Mouse (Mus musculus) embryonic facial prominence, embryonic 14.5 days (tissue): Measurements from ENCODE around the gene 2310057J18Rik. TPM values are rescaled to one million over a fixed set of nuclear protein-coding genes. Genes with fewer than 3 reads are reported as not detected.
"Not testable (repeated sequence)": the region's sequence is repeated elsewhere in the genome, so short reads cannot be mapped to it uniquely, and the experiment has no call there.

Source experiments
- ATAC-seq: fragments of 200-750 bp; cut with Nextera tagmentation; 2 replicates; pipeline ENCODE4 v1.8.0; 2017; ENCODE audit warnings: low read depth, moderate number of reproducible peaks, moderate TSS enrichment
- DNase-seq: peaks from one replicate; pipeline ENCODE4 v3.0.0-alpha.2; 2015; ENCODE audit warnings: low spot score
- H3K27ac ChIP-seq: fragments of 300-500 bp; sonication (generic); replicated peaks from 2 replicates; pipeline ENCODE4 v1.5.1; 2014; ENCODE audit warnings: low read depth, mild to moderate bottlenecking, low read length, moderate library complexity
- H3K27me3 ChIP-seq: fragments of 300-500 bp; sonication (generic); replicated peaks from 2 replicates; pipeline ENCODE4 v1.6.1; 2014; ENCODE audit warnings: low read length; ENCODE audit not compliant: control insufficient read depth, insufficient read depth
- H3K36me3 ChIP-seq: fragments of 300-500 bp; sonication (generic); 2 replicates; pipeline ENCODE4 v1.6.1; 2014; ENCODE audit warnings: low read length, mixed read lengths; ENCODE audit not compliant: control insufficient read depth, insufficient read depth
- H3K4me1 ChIP-seq: fragments of 300-500 bp; sonication (generic); 2 replicates; pipeline ENCODE4 v1.6.1; 2014; ENCODE audit warnings: antibody characterized with exemption, low read length; ENCODE audit not compliant: control insufficient read depth, insufficient read depth
- H3K4me2 ChIP-seq: fragments of 300-500 bp; sonication (generic); 2 replicates; pipeline ENCODE4 v1.6.1; 2014; ENCODE audit warnings: low read depth, mild to moderate bottlenecking, low read length, moderate library complexity, mixed read lengths
- H3K4me3 ChIP-seq: fragments of 300-500 bp; sonication (generic); 2 replicates; pipeline ENCODE4 v1.5.1; 2014; ENCODE audit warnings: low read depth, mild to moderate bottlenecking, low read length
- H3K9ac ChIP-seq: fragments of 300-500 bp; sonication (generic); 2 replicates; pipeline ENCODE4 v1.6.1; 2014; ENCODE audit warnings: low read depth, mild to moderate bottlenecking, low read length, moderate library complexity, mixed read lengths
- H3K9me3 ChIP-seq: fragments of 300-500 bp; sonication (generic); 2 replicates; pipeline ENCODE4 v1.6.1; 2016; ENCODE audit warnings: low read length; ENCODE audit not compliant: control insufficient read depth
- WGBS: fragments of 180-500 bp; shearing (Covaris S2); extraction: QIAGEN DNeasy Blood & Tissue Kit; methylation state at CpG from one replicate; pipeline ENCODE4 v1.1.7; 2014; 5-methylcytosine and 5-hydroxymethylcytosine counted together
- polyA plus RNA-seq: library from polyadenylated mRNA; unstranded; fragments of >200 nt; fragmentation: Nextera tagmentation; extraction: Ambion mirVana; gene quantifications from 2 replicates; pipeline ENCODE4 v1.2.1, GENCODE M21; 2014

2310057J18Rik gene
- not detected in 2 replicates for polyA plus RNA-seq

- no peak for ATAC-seq
- no peaks in the 10 kb centered on the region for H3K27me3 ChIP-seq
- no peak within 1 kb of the TSS for H3K9ac ChIP-seq
- no peaks in the 10 kb centered on the region for H3K9me3 ChIP-seq
- H3K4me3 ChIP-seq: no peak within 1 kb of the TSS
- WGBS: 83% methylated on average over 3 of the region's 3 CpGs
- no peak within 1 kb of the TSS for H3K27ac ChIP-seq
- no peak for DNase-seq
- no peaks in the 10 kb centered on the region for H3K4me1 ChIP-seq
- no peak within 1 kb of the TSS for H3K4me2 ChIP-seq
- H3K36me3 ChIP-seq: no peaks in the 10 kb centered on the region
Observed at GRCm38 (mm10) chr10:28986203-28986602, at the start of gene 2310057J18Rik. Gene 2310057J18Rik (minus strand): TSS chr10:28986303.

GRCm38 (mm10) chr10:29029960-29030359 is 43.9 kb upstream of the 2310057J18Rik start:
- not testable (repeated sequence) for H3K36me3 ChIP-seq, H3K4me1 ChIP-seq

GRCm38 (mm10) chr10:29019496-29020270 is 33.6 kb upstream of the 2310057J18Rik start:
- no peaks in the 10 kb centered on the region for H3K9me3 ChIP-seq
- no peak for ATAC-seq
- no peak overlapping the region for H3K9ac ChIP-seq
- H3K36me3 ChIP-seq: no peaks in the 10 kb centered on the region
- no peaks in the 10 kb centered on the region for H3K4me1 ChIP-seq
- 70% methylated on average over 7 of the region's 7 CpGs for WGBS
- DNase-seq: no peak
- H3K4me3 ChIP-seq: no peak overlapping the region
- H3K27me3 ChIP-seq: no peaks in the 10 kb centered on the region
- no peak overlapping the region for H3K27ac ChIP-seq
- no peak overlapping the region for H3K4me2 ChIP-seq

More at GRCm38 (mm10) chr10:29029960-29030359, 43.9 kb upstream of the 2310057J18Rik start:
- H3K27me3 ChIP-seq, H3K27ac ChIP-seq, H3K9me3 ChIP-seq, H3K4me2 ChIP-seq, H3K9ac ChIP-seq, ATAC-seq, H3K4me3 ChIP-seq, DNase-seq: not testable (repeated sequence)
- 90% methylated on average over 8 of the region's 20 CpGs for WGBS

- H3K9ac ChIP-seq: no peak overlapping the region
- H3K27me3 ChIP-seq: no peaks in the 10 kb centered on the region
- H3K9me3 ChIP-seq: no peaks in the 10 kb centered on the region
- no peaks in the 10 kb centered on the region for H3K36me3 ChIP-seq
- no peak overlapping the region for H3K4me2 ChIP-seq
- H3K4me3 ChIP-seq: no peak overlapping the region
- DNase-seq (no peak), ATAC-seq (no peak)
- no peaks in the 10 kb centered on the region for H3K4me1 ChIP-seq
- no peak overlapping the region for H3K27ac ChIP-seq
Observed at GRCm38 (mm10) chr10:28997776-28998175, 11.7 kb upstream of the 2310057J18Rik start.

- H3K9ac ChIP-seq: no peak overlapping the region
- no peak overlapping the region for H3K27ac ChIP-seq
- H3K36me3 ChIP-seq: no peaks in the 10 kb centered on the region
- 74% methylated on average over 2 of the region's 2 CpGs for WGBS
- H3K4me2 ChIP-seq: no peak overlapping the region
- no peak for ATAC-seq
- H3K27me3 ChIP-seq: no peaks in the 10 kb centered on the region
- H3K4me1 ChIP-seq: no peaks in the 10 kb centered on the region
- H3K9me3 ChIP-seq: no peaks in the 10 kb centered on the region
- no peak for DNase-seq
- H3K4me3 ChIP-seq: no peak overlapping the region
Observed at GRCm38 (mm10) chr10:28988990-28989389, 2.9 kb upstream of the 2310057J18Rik start.

GRCm38 (mm10) chr10:28968189-28968588 is 17.9 kb downstream of the 2310057J18Rik start:
- Histone ChIP-seq H3K9me3 (no peaks in the 10 kb centered on the region), H3K4me2 (no peak overlapping the region), H3K4me1 (no peaks in the 10 kb centered on the region), H3K27me3 (no peaks in the 10 kb centered on the region), H3K36me3 (no peaks in the 10 kb centered on the region), H3K4me3 (no peak overlapping the region), H3K9ac (no peak overlapping the region), H3K27ac (no peak overlapping the region)
- DNase-seq: no peak
- 91% methylated on average over 1 of the region's 1 CpGs for WGBS
- ATAC-seq: no peak

- 47% methylated on average over 4 of the region's 4 CpGs for WGBS
- peak; percentile 27 for DNase-seq
- no peak overlapping the region for H3K27ac ChIP-seq
Observed at GRCm38 (mm10) chr10:28955138-28955537, 31.0 kb downstream of the 2310057J18Rik start.

GRCm38 (mm10) chr10:28954515-28954914 is 31.6 kb downstream of the 2310057J18Rik start:
- WGBS: 57% methylated on average over 4 of the region's 4 CpGs
- Histone ChIP-seq H3K4me3 (no peak overlapping the region), H3K9ac (no peak overlapping the region), H3K9me3 (no peaks in the 10 kb centered on the region), H3K27ac (no peak overlapping the region), H3K4me2 (no peak overlapping the region), H3K36me3 (no peaks in the 10 kb centered on the region), H3K27me3 (no peaks in the 10 kb centered on the region), H3K4me1 (no peaks in the 10 kb centered on the region)
- ATAC-seq: no peak
- no peak for DNase-seq

More at GRCm38 (mm10) chr10:28955138-28955537, 31.0 kb downstream of the 2310057J18Rik start:
- Histone ChIP-seq H3K4me3 (no peak overlapping the region), H3K4me1 (no peaks in the 10 kb centered on the region), H3K4me2 (no peak overlapping the region), H3K9ac (no peak overlapping the region), H3K9me3 (no peaks in the 10 kb centered on the region), H3K27me3 (no peaks in the 10 kb centered on the region), H3K36me3 (no peaks in the 10 kb centered on the region)
- no peak for ATAC-seq
